Mouse (Mus musculus) neural tube, embryonic 14.5 days (tissue): ENCODE results near the gene Zbtb38. TPM values are rescaled to one million over a fixed set of nuclear protein-coding genes. Genes with fewer than 3 reads are reported as not detected.

Source experiments
- ATAC-seq: fragments of 200-750 bp; cut with Nextera tagmentation; 2 replicates; pipeline ENCODE4 v1.8.0; 2017; ENCODE audit warnings: low read depth, mild to moderate bottlenecking, moderate TSS enrichment, moderate library complexity
- H3K27ac ChIP-seq: fragments of 300-500 bp; sonication (generic); 2 replicates; pipeline ENCODE4 v1.5.1; 2014; ENCODE audit warnings: low read depth, mild to moderate bottlenecking, control low read depth, low read length, moderate library complexity, mixed read lengths
- H3K27me3 ChIP-seq: fragments of 300-500 bp; sonication (generic); 2 replicates; pipeline ENCODE4 v1.6.1; 2014; ENCODE audit warnings: low read length; ENCODE audit not compliant: control insufficient read depth, insufficient read depth
- H3K36me3 ChIP-seq: fragments of 300-500 bp; sonication (generic); 2 replicates; pipeline ENCODE4 v1.6.1; 2014; ENCODE audit warnings: low read length, mixed read lengths; ENCODE audit not compliant: control insufficient read depth, insufficient read depth
- H3K4me1 ChIP-seq: fragments of 300-500 bp; sonication (generic); 2 replicates; pipeline ENCODE4 v1.6.1; 2014; ENCODE audit warnings: low read length; ENCODE audit not compliant: control insufficient read depth, insufficient read depth
- H3K4me2 ChIP-seq: fragments of 300-500 bp; sonication (generic); 2 replicates; pipeline ENCODE4 v1.6.1; 2014; ENCODE audit warnings: mild to moderate bottlenecking, low read depth, low read length, control low read depth
- H3K4me3 ChIP-seq: fragments of 300-500 bp; sonication (generic); 2 replicates; pipeline ENCODE4 v1.5.1; 2014; ENCODE audit warnings: low read depth, low read length, control low read depth, mixed read lengths
- H3K9ac ChIP-seq: fragments of 300-500 bp; sonication (generic); replicated peaks from 2 replicates; pipeline ENCODE4 v1.6.1; 2014; ENCODE audit warnings: low read depth, mild to moderate bottlenecking, control low read depth, low read length, mixed read lengths
- H3K9me3 ChIP-seq: fragments of 300-500 bp; sonication (generic); 2 replicates; pipeline ENCODE4 v1.6.1; 2016; ENCODE audit warnings: low read length; ENCODE audit not compliant: control insufficient read depth
- WGBS: fragments of 180-500 bp; shearing (Covaris S2); extraction: QIAGEN DNeasy Blood & Tissue Kit; methylation state at CpG from one replicate; pipeline ENCODE4 v1.1.7; 2014; 5-methylcytosine and 5-hydroxymethylcytosine counted together
- polyA plus RNA-seq: library from polyadenylated mRNA; unstranded; fragments of >200 nt; fragmentation: Nextera tagmentation; extraction: Ambion mirVana; gene quantifications from 2 replicates; pipeline ENCODE4 v1.2.1, GENCODE M21; 2014

Gene Zbtb38
- polyA plus RNA-seq, 1 experiment from 2014 or later: 71.2 TPM

- Histone ChIP-seq H3K36me3 (no peaks in the 10 kb centered on the region), H3K4me2 (no peak overlapping the region), H3K4me3 (no peak overlapping the region), H3K27ac (no peak overlapping the region), H3K9ac (no peak overlapping the region), H3K4me1 (no peaks in the 10 kb centered on the region), H3K9me3 (no peaks in the 10 kb centered on the region), H3K27me3 (no peaks in the 10 kb centered on the region)
- no peak for ATAC-seq
- 96% methylated on average over 8 of the region's 8 CpGs for WGBS
These were observed 761 bp upstream of the Zbtb38 start for GRCm38 (mm10) chr9:96753392-96753791.

GRCm38 (mm10) chr9:96751821-96752602 is 619 bp downstream of the Zbtb38 start:
- Histone ChIP-seq H3K9ac (no peak overlapping the region), H3K4me1 (no peaks in the 10 kb centered on the region), H3K36me3 (no peaks in the 10 kb centered on the region), H3K27me3 (no peaks in the 10 kb centered on the region), H3K4me2 (no peak overlapping the region; the same call in 1 of the 2 replicates), H3K27ac (no peak overlapping the region), H3K9me3 (no peaks in the 10 kb centered on the region), H3K4me3 (no peak overlapping the region)
- ATAC-seq: no peak
- WGBS: 91% methylated on average over 15 of the region's 15 CpGs

- H3K9ac ChIP-seq: no peak overlapping the region
- ATAC-seq: no peak
These were observed 2.0 kb downstream of the Zbtb38 start for GRCm38 (mm10) chr9:96750636-96751035.

GRCm38 (mm10) chr9:96746527-96746926 is 6.1 kb downstream of the Zbtb38 start:
- Histone ChIP-seq H3K27me3 (no peaks in the 10 kb centered on the region), H3K4me2 (no peak overlapping the region), H3K36me3 (no peaks in the 10 kb centered on the region), H3K4me3 (no peak overlapping the region), H3K9ac (no peak overlapping the region), H3K4me1 (no peaks in the 10 kb centered on the region), H3K9me3 (no peaks in the 10 kb centered on the region), H3K27ac (no peak overlapping the region)
- ATAC-seq: no peak
- 97% methylated on average over 9 of the region's 9 CpGs for whole genome bisulfite sequencing

More at GRCm38 (mm10) chr9:96750636-96751035, 2.0 kb downstream of the Zbtb38 start:
- Histone ChIP-seq H3K4me2 (no peak overlapping the region), H3K9me3 (no peaks in the 10 kb centered on the region), H3K4me1 (no peaks in the 10 kb centered on the region), H3K4me3 (no peak overlapping the region), H3K36me3 (no peaks in the 10 kb centered on the region), H3K27me3 (no peaks in the 10 kb centered on the region), H3K27ac (no peak overlapping the region)
- 98% methylated on average over 11 of the region's 11 CpGs for WGBS

- Histone ChIP-seq H3K27ac (no peak overlapping the region), H3K4me3 (no peak overlapping the region), H3K4me2 (no peak overlapping the region), H3K27me3 (no peaks in the 10 kb centered on the region), H3K4me1 (no peaks in the 10 kb centered on the region), H3K9ac (no peak overlapping the region), H3K36me3 (no peaks in the 10 kb centered on the region), H3K9me3 (no peaks in the 10 kb centered on the region)
- WGBS: 88% methylated on average over 2 of the region's 2 CpGs
- ATAC-seq: no peak
These were observed 7.7 kb downstream of the Zbtb38 start for GRCm38 (mm10) chr9:96744909-96745308.

GRCm38 (mm10) chr9:96741365-96742085 is 11.1 kb downstream of the Zbtb38 start:
- no peaks in the 10 kb centered on the region for H3K27me3 ChIP-seq
- H3K4me3 ChIP-seq: no peak overlapping the region
- no peak overlapping the region for H3K4me2 ChIP-seq
- 81% methylated on average over 17 of the region's 17 CpGs for WGBS
- H3K9ac ChIP-seq: no peak overlapping the region
- H3K36me3 ChIP-seq: no peaks in the 10 kb centered on the region
- H3K4me1 ChIP-seq: no peaks in the 10 kb centered on the region
- H3K27ac ChIP-seq: no peak overlapping the region
- ATAC-seq: no peak
- H3K9me3 ChIP-seq: no peaks in the 10 kb centered on the region

- whole genome bisulfite sequencing: 78% methylated on average over 15 of the region's 15 CpGs
- H3K9ac ChIP-seq: no peak overlapping the region
- H3K27me3 ChIP-seq: no peaks in the 10 kb centered on the region
- no peaks in the 10 kb centered on the region for H3K9me3 ChIP-seq
- no peaks in the 10 kb centered on the region for H3K4me1 ChIP-seq
- H3K4me2 ChIP-seq: no peak overlapping the region
- no peak overlapping the region for H3K4me3 ChIP-seq
- ATAC-seq: no peak
- no peak overlapping the region for H3K27ac ChIP-seq
- H3K36me3 ChIP-seq: no peaks in the 10 kb centered on the region
These were observed 11.8 kb downstream of the Zbtb38 start for GRCm38 (mm10) chr9:96740712-96741364.

GRCm38 (mm10) chr9:96739808-96740711 is 12.6 kb downstream of the Zbtb38 start:
- peaks cover 3% of the 10 kb centered on the region; the same call in 1 of the 2 replicates for H3K4me1 ChIP-seq
- whole genome bisulfite sequencing: 91% methylated on average over 22 of the region's 22 CpGs
- no peak overlapping the region for H3K27ac ChIP-seq
- no peaks in the 10 kb centered on the region for H3K27me3 ChIP-seq
- no peak overlapping the region for H3K4me3 ChIP-seq
- no peaks in the 10 kb centered on the region for H3K36me3 ChIP-seq
- H3K4me2 ChIP-seq: no peak overlapping the region
- no peak for ATAC-seq
- no peak overlapping the region for H3K9ac ChIP-seq
- H3K9me3 ChIP-seq: no peaks in the 10 kb centered on the region
